Mouse (Mus musculus) heart, postnatal 0 days (tissue): ENCODE measurements around the gene Cnr2. TPM values are rescaled to one million over a fixed set of nuclear protein-coding genes. Genes with fewer than 3 reads are reported as not detected.

Experiments
- ATAC-seq: fragments of 200-750 bp; cut with Nextera tagmentation; 2 replicates; pipeline ENCODE4 v1.8.0; 2017; ENCODE audit warnings: low read depth, moderate number of reproducible peaks, moderate library complexity; ENCODE audit not compliant: insufficient read depth
- DNase-seq: peaks from one replicate; pipeline ENCODE4 v3.0.0-alpha.2; 2016; ENCODE audit warnings: low spot score
- H3K27ac ChIP-seq: fragments of 300-500 bp; sonication (generic); 2 replicates; pipeline ENCODE4 v1.5.1; 2014; ENCODE audit warnings: low read depth, mild to moderate bottlenecking
- H3K27me3 ChIP-seq: fragments of 300-500 bp; sonication (generic); 2 replicates; pipeline ENCODE4 v1.6.1; 2014; ENCODE audit warnings: low read length, mixed read lengths; ENCODE audit not compliant: control insufficient read depth, insufficient read depth
- H3K36me3 ChIP-seq: fragments of 300-500 bp; sonication (generic); replicated peaks from 2 replicates; pipeline ENCODE4 v1.6.1; 2014; ENCODE audit warnings: low read length, mixed read lengths; ENCODE audit not compliant: control insufficient read depth, insufficient read depth
- H3K4me1 ChIP-seq: fragments of 300-500 bp; sonication (generic); 2 replicates; pipeline ENCODE4 v1.6.1; 2014; ENCODE audit warnings: antibody characterized with exemption; ENCODE audit not compliant: control insufficient read depth, insufficient read depth
- H3K4me2 ChIP-seq: fragments of 300-500 bp; sonication (generic); 2 replicates; pipeline ENCODE4 v1.6.1; 2014; ENCODE audit warnings: low read depth, mild to moderate bottlenecking, low read length, moderate library complexity
- H3K4me3 ChIP-seq: fragments of 300-500 bp; sonication (generic); 2 replicates; pipeline ENCODE4 v1.5.1; 2014; ENCODE audit warnings: low read depth, low read length
- H3K9ac ChIP-seq: fragments of 300-500 bp; sonication (generic); replicated peaks from 2 replicates; pipeline ENCODE4 v1.6.1; 2014; ENCODE audit warnings: low read depth, low read length, mixed read lengths
- H3K9me3 ChIP-seq: fragments of 300-500 bp; sonication (generic); replicated peaks from 2 replicates; pipeline ENCODE4 v1.6.1; 2016; ENCODE audit warnings: low read length; ENCODE audit not compliant: control insufficient read depth
- CTCF ChIP-seq: IDR thresholded peaks from 2 replicates; pipeline ENCODE4 v1.5.1; 2016; ENCODE audit warnings: antibody characterized with exemption, control low read depth, low read depth
- EP300 ChIP-seq: IDR thresholded peaks from 2 replicates; pipeline ENCODE4 v1.6.1; 2016; ENCODE audit warnings: antibody characterized with exemption, low read depth
- WGBS: fragments of 180-500 bp; shearing (Covaris S2); extraction: QIAGEN DNeasy Blood & Tissue Kit; methylation state at CpG from one replicate; pipeline ENCODE4 v1.1.7; 2014; 5-methylcytosine and 5-hydroxymethylcytosine counted together
- polyA plus RNA-seq: library from polyadenylated mRNA; unstranded; fragments of >200 nt; fragmentation: Nextera tagmentation; extraction: Ambion mirVana; gene quantifications from 2 replicates; pipeline ENCODE4 v1.2.1, GENCODE M21; 2015
- total RNA-seq: library from RNA; depleted of rRNA; stranded (reverse); fragments of >200 nt; gene quantifications from 2 replicates; pipeline ENCODE4 v1.2.3, GENCODE M21; 2014; ENCODE audit warnings: low replicate concordance

The Cnr2 gene
- total and polyA plus RNA-seq, 2 experiments from 2014 or later, result 0.27 to 0.36 TPM

GRCm38 (mm10) chr4:135884531-135884930, 10.7 kb upstream of the Cnr2 start:
- Histone ChIP-seq H3K9me3 (no peaks in the 10 kb centered on the region), H3K4me1 (peaks cover 7% of the 10 kb centered on the region), H3K27ac (no peak overlapping the region), H3K4me2 (no peak overlapping the region), H3K27me3 (no peaks in the 10 kb centered on the region), H3K9ac (no peak overlapping the region), H3K4me3 (no peak overlapping the region), H3K36me3 (no peaks in the 10 kb centered on the region)
- no peak for ATAC-seq
- TF ChIP-seq EP300 (no peak), CTCF (no peak)
- DNase-seq, result no peak
- WGBS, result 84% methylated on average over 6 of the region's 6 CpGs

DNA sequence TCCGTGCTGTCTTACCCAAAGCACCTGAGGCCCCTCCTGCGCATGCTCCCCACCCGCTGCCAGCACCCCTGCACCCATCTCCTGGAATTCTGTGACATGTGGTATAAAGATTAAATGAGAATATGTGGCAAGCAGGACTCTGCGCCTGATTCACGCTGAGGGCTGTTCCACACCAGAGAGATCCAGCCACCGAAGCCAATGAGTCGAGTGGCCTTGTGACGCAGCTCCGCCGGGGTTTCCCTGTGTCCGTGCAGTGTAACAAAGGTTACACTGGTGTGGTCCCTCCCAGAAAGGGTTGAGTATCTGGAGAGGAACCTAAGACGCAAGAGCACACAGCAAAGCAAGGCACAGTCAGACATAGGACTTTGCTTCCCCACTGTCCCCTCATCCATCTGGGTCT, 9.5 kb upstream of the Cnr2 start:
- Histone ChIP-seq H3K27me3 (no peaks in the 10 kb centered on the region), H3K27ac (no peak overlapping the region), H3K4me2 (no peak overlapping the region), H3K9ac (no peak overlapping the region), H3K36me3 (no peaks in the 10 kb centered on the region), H3K4me1 (peaks cover 7% of the 10 kb centered on the region), H3K9me3 (no peaks in the 10 kb centered on the region), H3K4me3 (no peak overlapping the region)
- 83% methylated on average over 12 of the region's 12 CpGs for WGBS
- no peak for TF ChIP-seq EP300
- TF ChIP-seq CTCF, result no peak
- no peak for ATAC-seq
- no peak for DNase-seq

DNA sequence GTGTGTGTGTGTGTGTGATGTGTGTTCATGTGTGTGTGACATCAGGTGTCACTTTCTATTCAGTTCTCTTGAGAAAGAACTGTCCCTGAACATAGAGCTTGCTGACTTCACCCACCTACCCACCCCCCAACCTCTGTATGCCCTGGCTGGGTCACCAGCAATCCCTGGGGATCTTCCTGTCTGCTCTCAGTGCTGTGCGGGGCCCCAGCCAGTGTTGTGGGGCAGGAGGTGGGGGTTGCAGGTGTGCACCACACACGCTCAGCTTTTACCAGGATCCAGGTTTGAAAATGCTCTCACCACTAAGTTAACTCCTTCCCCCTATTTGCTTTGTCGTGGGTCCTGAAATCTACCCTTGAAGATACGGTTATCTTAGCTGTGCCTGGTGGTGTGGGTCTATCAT, 9.0 kb upstream of the Cnr2 start:
- ATAC-seq, result no peak
- H3K27ac ChIP-seq, result no peak overlapping the region
- no peak for DNase-seq
- H3K9me3 ChIP-seq, result no peaks in the 10 kb centered on the region
- H3K27me3 ChIP-seq, result no peaks in the 10 kb centered on the region
- H3K4me3 ChIP-seq, result no peak overlapping the region
- no peak overlapping the region for H3K9ac ChIP-seq
- peaks cover 7% of the 10 kb centered on the region for H3K4me1 ChIP-seq
- H3K36me3 ChIP-seq, result no peaks in the 10 kb centered on the region
- TF ChIP-seq CTCF (no peak), EP300 (no peak)
- 71% methylated on average over 4 of the region's 4 CpGs for WGBS
- H3K4me2 ChIP-seq, result no peak overlapping the region

DNA sequence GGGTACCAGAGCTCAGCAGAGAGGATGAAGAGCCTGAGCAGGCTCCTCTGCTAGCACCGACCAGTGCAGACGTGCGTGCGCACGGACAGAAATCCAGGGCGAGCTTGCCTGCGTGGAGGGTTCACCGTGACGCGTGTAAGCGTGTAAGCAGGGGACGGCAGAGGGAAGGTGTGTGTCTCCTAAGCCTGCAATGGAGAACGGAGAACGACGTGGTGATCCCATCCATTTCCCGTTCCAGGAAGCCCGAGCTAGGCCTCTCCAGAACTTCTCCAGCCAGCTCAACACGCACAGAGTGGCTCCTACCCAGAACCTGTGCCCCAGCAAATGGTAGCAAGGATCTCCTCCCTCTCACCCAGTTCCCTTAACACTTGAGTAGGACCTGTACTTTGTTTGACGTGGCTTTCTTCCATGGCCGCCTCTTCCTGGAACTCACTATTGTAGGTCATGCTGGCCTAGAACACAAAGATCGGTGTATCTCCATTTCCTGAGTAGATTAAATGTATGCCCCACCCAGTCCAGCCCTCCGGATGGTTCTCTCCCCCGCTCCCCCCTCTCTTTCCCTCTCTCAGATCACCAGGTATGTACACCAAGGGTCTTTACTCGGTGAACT, 6.6 kb upstream of the Cnr2 start:
- Histone ChIP-seq H3K27ac (no peak overlapping the region), H3K9ac (no peak overlapping the region), H3K27me3 (no peaks in the 10 kb centered on the region), H3K4me1 (peaks cover 1% of the 10 kb centered on the region; the same call in 1 of the 2 replicates), H3K36me3 (no peaks in the 10 kb centered on the region), H3K4me2 (no peak overlapping the region), H3K4me3 (no peak overlapping the region), H3K9me3 (no peaks in the 10 kb centered on the region)
- no peak for ATAC-seq
- no peak for DNase-seq
- TF ChIP-seq EP300 (no peak), CTCF (no peak)
- WGBS, result 79% methylated on average over 24 of the region's 24 CpGs

DNA sequence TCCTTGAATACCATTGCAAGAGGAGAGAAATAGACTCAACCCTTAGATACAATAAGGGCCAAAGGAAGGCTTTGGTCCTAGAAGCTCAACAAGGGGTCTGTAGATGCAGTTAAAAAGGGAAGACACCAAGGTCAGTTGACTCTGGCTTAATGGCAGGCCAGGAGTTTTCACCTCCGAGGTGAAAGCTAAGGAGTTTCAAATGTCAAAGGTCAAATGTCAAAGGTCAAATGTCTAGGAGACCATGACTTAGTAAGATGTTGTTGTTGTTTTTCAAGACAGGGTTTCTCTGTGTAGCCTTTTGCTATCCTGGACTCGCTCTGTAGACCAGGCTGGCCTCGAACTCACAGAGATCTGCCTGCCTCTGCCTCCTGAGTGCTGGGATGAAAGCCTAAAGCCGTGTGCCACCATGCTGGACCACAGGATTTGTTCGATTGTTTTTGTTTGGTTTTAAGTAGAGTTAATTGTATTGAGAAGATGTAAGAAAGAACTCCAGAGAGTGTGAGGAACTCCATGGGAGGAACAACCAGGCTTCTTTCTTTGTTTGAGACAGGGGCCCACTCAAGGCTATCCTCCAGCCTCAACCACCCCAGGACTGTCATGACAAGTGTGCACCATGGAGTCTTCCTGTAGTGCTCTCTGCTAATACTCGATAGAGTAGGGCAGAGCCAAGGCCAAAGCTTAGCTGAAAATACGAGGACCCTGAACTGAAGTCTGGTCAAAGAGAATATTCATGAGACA, 5.9 kb upstream of the Cnr2 start:
- 74% methylated on average over 7 of the region's 7 CpGs for WGBS
- H3K27ac ChIP-seq, result no peak overlapping the region
- TF ChIP-seq CTCF (no peak), EP300 (no peak)

DNA sequence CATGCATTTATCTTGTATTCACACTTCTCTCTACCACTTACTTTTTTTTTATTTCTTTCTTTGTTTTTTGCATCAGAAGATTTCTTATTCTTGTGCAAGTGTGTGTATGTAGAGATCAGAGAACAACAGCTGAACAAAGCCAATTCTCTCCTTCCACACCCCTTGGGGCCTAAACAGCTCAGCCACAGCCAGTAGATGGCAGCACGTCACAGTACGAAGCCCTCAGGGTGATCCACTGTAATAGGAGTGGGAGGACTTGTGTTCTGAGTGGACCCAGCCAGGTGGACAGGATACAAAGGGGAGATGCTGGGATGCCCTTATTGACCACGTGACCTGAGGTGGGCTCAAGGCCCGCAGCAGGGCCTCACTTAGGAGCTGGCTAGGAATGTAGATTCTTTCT, 5.3 kb upstream of the Cnr2 start:
- WGBS, result 3% methylated on average over 4 of the region's 4 CpGs
- peak; percentile 87 for DNase-seq
- ATAC-seq, result peak; percentile 90

More for the DNA sequence above, 5.9 kb upstream of the Cnr2 start:
- DNase-seq (no peak), ATAC-seq (no peak)
- H3K9ac ChIP-seq, result no peak overlapping the region
- no peak overlapping the region for H3K4me3 ChIP-seq
- H3K36me3 ChIP-seq, result no peaks in the 10 kb centered on the region
- H3K27me3 ChIP-seq, result no peaks in the 10 kb centered on the region
- H3K4me2 ChIP-seq, result no peak overlapping the region
- H3K9me3 ChIP-seq, result no peaks in the 10 kb centered on the region
- H3K4me1 ChIP-seq, result no peaks in the 10 kb centered on the region

More for the DNA sequence above, 5.3 kb upstream of the Cnr2 start:
- no peak for TF ChIP-seq EP300
- TF ChIP-seq CTCF, result peak; percentile 96
- no peaks in the 10 kb centered on the region for H3K36me3 ChIP-seq
- H3K27ac ChIP-seq, result no peak overlapping the region
- H3K9ac ChIP-seq, result no peak overlapping the region
- H3K4me2 ChIP-seq, result no peak overlapping the region
- H3K4me1 ChIP-seq, result no peaks in the 10 kb centered on the region
- H3K9me3 ChIP-seq, result no peaks in the 10 kb centered on the region
- no peak overlapping the region for H3K4me3 ChIP-seq
- no peaks in the 10 kb centered on the region for H3K27me3 ChIP-seq
